Comparison of ENCODE assay signal across 14 mouse cellular contexts in genomic region chr2:50978356-50978755, GRCm38 (mm10).
"Had no signal": no experiment of that assay in that cellular context is flagged by ENCODE, and none has a peak within 500 bp of the region (broad histone marks: within the 10 kb centered on the region; RNA-seq: fewer than 3 reads in every experiment).

No protein-coding gene starts in this region.

- DNase-seq: layer of hippocampus, postnatal 36 days; liver, postnatal 0 days; lung, embryonic 14.5 days; thymus, adult 2 months; thymus, postnatal 14 days; thymus, postnatal 4 days had no signal

- H3K27me3 ChIP-seq: midbrain, embryonic 13.5 days had no signal

- ATAC-seq: intestine, postnatal 0 days; liver, postnatal 0 days; lung, postnatal 0 days; midbrain, embryonic 13.5 days had no signal

- H3K4me3 ChIP-seq: left cerebral cortex, adult 2 months; midbrain, embryonic 13.5 days had no signal

- H3K4me2 ChIP-seq: liver, embryonic 11.5 days; lung, embryonic 14.5 days; midbrain, embryonic 13.5 days had no signal

- H3K9me3 ChIP-seq: midbrain, embryonic 13.5 days had no signal

- H3K36me3 ChIP-seq: midbrain, embryonic 13.5 days had no signal

- H3K9ac ChIP-seq: liver, embryonic 14.5 days; liver, postnatal 0 days; lung, embryonic 14.5 days; midbrain, embryonic 13.5 days had no signal

- H3K27ac ChIP-seq: left cerebral cortex, adult 2 months; liver, embryonic 14.5 days; macrophage; midbrain, embryonic 13.5 days; stomach, postnatal 0 days had no signal
